Mouse (Mus musculus): ENCODE measurements around the gene Galr2.
"Not testable (repeated sequence)": the region's sequence is repeated elsewhere in the genome, so short reads cannot be mapped to it uniquely, and the experiment has no call there.

Gene Galr2

DNA sequence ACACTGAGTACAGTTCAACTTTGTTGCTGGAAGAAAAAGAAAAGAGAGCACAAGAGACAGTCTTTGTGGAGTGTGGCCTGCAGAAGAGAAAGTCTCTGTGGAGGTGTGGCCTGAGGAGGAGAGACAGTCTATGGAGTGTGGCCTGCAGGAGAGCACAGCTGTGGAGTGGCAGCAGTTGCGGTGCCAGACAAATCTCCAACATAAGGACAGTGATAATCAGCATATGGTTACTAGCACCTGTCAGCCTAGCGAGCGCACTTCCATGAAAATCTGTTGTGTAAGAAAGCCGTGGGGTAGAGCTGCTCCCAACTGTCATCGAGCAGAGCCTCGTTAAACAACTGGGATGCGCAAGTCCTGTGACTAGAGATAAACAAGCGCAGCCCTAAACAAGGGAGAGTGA is 11.2 kb upstream of the Galr2 start:
- in situ Hi-C loops (cut with MboI, MseI) = no loop called here

DNA sequence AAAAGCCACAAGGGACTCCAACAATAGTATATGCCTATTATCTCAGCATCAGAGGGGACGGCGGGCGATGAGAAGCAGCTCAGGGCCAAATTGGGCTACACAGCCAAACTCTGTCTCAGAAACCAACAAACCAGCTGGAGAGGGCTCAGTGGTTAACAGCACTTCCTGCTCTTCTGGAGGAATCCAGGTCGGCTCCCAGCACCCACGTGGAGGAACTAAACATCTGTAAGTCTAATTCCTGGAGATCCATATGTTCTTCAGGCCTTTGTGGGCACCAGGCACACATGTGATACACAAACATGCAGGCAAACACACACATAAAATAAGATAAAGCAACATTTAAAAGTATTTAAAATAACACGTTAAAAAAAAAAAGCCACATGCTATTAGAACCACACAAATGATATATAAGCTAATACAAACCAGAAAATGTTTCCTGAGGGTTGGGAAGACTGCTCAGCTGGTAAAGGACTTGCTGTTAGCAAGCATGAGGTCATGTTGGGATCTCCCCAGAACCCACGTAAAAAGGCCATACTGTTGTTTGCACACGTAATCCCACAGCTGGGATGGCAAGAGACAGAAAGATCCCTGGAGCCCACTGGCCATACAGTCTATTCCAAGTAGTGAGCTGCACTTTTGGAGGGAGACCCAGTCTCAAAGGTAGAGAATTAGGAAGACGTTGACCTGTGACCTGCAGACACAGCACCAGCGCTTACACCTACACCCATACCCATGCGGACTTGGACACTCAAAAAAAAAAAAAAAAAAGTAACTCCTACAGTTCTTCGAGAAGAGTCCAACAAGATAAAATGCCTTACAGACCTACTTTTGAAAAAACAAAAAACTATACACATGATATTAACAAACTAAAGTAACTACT is 7.9 kb upstream of the Galr2 start:
- in situ Hi-C loops (cut with MboI, MseI) = no loop called here

DNA sequence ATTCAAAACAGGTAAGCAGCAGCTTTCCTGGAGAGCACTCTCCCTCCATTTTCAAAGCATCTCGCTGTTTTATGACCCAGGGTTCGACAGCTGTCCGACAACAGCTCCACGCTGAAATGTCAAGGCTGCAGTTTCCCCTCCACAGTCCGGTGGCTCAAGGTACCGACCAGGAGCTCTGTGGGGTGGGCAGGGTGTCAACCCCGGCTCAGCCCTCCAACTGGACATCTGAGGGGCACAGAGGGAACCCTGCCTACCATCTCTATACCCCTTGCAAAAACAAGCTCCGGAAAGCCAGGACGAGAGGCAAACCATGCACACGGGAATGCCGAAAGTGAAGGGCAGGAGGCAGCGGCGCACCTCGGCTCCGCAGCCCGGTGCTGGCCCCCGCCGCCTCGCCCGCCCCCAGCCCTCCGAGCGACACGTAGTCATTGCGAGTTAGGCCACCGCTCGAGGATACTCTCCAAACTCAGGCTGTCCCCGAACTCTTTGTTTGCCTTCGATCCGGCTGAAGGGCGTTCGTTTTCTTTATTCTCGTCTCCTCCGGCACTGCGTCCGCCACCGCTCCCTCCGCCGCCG is 7.2 kb upstream of the Galr2 start:
- in situ Hi-C loops (cut with MboI, MseI) = no loop called here

DNA sequence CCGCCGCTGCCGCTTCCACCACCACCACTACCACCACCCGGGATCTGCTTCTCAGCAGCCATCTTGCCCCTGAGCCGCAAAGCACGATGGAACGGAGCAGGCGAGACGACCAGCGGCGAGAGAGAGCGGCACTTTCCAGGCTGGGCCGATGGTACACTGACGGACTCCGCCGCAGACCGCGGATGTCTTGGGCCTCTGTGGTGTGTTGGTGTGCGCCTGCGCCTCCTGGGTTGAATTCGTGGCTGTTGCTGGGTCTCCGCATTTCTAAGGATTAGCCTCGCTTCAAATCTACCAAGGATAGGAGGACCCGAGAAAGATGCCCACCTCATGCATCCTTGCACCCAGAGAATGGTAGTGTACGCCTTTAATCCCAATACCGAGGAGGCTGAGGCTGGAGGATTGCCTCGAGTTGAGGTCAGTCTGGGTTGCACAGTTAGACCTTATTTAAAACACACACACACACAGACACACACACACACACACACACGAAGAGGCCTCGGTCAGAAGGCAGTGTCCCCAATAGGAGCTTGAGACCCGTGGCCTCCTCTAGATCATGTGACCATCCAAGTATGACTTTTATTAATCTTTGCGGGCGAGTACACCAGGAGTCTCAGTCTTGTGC is 6.6 kb upstream of the Galr2 start, which contains the start of gene Srp68:
Gene Srp68 (minus strand): TSS at position 173 of the 622 bp plus-strand sequence.
- in situ Hi-C loops (cut with MboI, MseI) = no loop called here

DNA sequence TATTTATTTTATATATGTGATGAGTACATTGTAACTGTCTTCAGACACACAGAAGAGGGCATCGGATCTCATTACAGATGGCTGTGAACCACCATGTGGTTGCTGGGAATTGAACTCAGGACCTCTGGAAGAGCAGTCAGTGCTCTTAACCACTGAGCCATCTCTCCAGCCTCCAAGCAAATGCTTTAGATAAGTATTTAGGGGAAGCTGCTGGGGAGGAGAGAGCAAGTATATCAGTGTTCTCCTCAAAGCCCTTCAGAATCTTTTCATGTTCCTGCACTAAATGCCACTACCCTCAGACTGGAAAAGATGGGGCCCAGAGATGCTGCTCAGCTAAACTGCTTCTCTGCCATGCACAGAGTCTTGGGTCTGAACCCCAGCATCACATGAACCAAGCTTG is 3.6 kb upstream of the Galr2 start:
- in situ Hi-C loops (cut with MboI, MseI) = not testable (repeated sequence)

DNA sequence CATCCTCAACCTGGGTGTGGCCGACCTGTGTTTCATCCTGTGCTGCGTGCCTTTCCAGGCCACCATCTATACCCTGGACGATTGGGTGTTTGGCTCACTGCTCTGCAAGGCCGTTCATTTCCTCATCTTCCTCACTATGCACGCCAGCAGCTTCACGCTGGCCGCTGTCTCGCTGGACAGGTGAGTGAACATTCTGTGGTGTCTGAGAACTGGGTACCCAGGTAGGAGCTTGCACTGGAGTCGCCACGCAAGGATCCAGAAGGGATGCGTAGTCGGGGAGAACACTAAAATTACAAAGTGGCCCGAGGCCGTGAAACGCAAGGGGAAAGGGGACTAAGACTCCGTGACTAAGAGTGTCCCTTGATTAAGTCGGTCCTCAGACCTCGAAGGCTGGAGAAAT is 932 bp downstream of the Galr2 start:
- in situ Hi-C loops (cut with MboI, MseI) = no loop called here

DNA sequence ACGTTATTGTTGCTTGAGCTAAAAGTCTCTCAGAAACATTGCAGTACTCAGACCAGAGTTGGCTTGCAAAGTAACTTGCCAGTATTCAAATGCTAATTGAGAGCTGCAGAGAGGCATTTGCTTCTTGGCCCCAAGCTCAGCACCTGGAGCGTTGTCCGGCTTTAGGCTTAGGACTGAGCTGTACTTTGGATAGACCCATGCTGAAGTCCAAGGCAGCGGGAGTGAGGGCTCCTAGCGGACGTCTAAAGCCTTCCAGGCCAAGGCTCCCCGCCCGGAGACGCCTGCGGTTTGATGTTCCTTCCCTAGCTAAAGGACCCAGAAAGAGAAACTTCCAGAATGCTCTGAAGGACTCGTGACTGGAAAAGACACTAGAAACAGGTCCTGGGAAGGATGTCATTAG is 1.4 kb downstream of the Galr2 start:
- in situ Hi-C loops (cut with MboI, MseI) = no loop called here

DNA sequence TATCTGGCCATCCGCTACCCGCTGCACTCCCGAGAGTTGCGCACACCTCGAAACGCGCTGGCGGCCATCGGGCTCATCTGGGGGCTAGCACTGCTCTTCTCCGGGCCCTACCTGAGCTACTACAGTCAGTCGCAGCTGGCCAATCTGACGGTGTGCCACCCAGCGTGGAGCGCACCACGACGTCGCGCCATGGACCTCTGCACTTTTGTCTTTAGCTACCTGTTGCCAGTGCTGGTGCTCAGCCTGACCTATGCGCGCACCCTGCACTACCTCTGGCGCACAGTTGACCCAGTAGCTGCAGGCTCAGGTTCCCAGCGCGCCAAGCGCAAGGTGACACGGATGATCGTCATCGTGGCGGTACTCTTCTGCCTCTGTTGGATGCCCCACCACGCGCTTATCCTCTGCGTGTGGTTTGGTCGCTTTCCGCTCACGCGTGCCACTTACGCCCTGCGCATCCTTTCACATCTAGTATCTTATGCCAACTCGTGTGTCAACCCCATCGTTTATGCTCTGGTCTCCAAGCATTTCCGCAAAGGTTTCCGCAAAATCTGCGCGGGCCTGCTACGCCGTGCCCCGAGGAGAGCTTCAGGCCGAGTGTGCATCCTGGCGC is 2.3 kb downstream of the Galr2 start:
- in situ Hi-C loops (cut with MboI, MseI) = no loop called here

DNA sequence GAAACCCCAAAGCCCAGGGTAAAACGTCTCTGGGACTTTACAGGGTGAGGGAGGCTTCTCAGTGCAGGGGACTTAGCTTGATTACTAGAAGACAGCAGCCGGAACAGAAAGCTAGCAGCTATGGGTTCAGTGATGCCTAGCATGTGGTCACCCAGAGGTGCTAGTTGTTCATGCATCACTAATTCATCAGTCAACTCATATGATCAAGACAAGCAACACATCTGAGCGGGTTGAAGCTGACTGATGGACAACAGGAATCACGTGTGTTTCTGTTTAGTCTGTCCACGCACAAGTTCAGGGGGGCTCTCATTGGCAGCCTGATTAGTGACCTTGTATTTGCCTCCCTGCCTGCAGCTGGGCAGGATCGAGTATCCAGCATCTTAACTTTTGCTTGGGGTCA is 3.2 kb downstream of the Galr2 start:
- in situ Hi-C loops (cut with MboI, MseI) = no loop called here

DNA sequence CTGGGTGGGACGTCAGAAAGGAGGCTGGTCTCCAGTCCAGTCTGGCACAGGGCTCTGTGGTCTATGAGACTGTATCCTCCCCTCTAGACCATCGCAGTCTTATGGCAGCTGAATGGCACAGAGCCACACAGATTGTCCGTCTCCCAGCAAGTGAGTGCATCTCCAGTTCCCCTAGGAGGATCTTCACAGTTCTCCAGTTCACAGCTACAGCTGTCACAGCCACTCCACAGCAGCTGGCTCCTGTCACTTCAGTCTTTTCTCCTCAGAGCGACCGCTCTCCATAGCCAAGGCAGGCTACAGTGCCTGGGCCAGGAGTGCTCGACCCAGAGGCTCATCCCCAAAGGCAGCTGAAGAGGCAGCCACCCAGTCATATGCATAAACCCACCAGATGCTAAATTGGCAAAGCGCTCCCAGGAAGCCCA is 5.0 kb downstream of the Galr2 start:
- in situ Hi-C loops (cut with MboI, MseI) = no loop called here

DNA sequence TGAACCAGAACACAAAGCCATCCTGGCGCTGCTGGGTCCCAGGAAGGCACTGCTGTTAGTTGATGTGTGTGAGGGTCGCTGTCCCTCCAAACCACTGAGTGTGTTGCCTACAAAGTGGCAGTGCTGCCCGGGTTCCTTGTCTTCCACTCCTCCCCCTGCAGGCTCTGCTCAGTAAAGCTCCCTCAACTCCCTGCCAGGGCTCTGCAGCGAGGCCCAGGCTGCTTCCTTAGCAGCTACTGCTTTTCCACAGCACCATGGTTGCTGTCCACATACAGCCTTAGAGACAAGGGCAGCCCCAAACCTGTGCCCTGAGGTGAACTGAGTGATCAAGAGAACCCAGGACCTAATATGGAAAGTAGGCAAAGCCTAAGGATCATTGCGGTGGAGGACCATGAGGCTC is 6.6 kb downstream of the Galr2 start:
- in situ Hi-C loops (cut with MboI, MseI) = no loop called here

DNA sequence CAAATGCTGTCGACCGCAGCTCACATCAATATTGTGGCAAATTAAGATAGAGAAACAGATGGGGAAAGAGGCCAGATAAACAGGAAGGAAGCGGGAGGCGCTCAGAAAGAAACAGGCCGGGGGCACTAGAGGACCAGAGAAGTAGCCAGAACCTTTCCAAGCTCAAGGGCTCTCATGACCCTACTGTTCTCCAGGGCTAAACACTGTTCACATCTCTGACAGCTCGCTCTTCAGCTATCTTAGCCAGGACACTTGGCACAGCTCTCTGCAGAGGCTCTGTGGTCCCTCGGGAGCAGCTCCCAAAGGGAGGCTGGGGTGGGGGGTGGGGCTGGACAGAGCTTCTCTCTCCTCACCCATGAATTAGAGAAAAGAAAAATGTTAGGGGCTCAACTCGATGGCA is 9.8 kb downstream of the Galr2 start:
- in situ Hi-C loops (cut with MboI, MseI) = no loop called here

DNA sequence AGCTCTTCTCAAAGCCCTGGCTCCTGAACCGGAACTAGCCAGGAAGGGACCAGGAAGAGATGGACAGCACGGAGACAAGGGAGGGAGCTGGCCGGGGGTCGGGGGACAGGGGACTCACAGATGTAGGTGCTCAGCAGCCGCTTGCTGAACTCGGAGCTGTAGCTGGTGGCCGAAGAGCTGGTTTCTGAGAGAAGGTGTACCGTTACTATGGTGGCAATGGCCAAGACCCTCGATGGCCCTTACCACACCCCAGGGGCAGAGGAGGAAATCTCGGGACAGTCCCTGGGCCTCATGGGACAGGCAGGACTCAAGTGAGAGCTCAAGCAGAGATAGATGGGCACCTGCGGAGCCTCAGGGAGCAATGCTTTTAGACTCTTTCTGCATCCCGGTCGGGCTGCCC is 11.7 kb downstream of the Galr2 start:
- in situ Hi-C loops (cut with MboI, MseI) = no loop called here

DNA sequence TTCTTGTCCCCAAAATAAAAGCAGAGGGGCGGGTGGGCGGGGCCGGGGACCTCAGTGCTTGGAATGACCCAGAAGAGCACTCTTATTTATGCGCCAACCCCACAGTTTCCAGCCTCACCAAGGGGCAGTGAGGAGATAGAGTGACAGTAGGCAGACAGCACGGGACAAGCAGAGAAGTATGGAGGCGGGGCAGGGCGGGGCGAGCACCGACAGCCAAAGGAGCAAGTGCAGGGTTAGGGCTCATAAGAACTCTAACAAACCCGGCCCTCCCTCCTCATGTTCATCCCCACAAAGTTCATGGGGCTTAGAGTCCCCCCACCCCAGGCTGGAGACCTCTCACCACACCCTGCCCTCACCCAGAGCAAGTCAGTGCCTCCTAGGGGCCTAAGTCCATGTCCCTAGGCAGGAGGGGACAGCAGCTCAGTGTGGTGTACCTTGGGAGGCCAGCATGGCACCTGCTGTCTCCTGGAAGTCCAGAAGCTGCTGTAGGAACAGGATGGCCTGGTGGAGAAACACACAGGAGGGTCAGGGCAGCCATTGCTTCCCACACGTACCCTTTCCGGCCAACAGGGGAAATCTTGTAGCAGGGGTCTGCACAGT is 12.9 kb downstream of the Galr2 start:
- in situ Hi-C loops (cut with MboI, MseI) = no loop called here

DNA sequence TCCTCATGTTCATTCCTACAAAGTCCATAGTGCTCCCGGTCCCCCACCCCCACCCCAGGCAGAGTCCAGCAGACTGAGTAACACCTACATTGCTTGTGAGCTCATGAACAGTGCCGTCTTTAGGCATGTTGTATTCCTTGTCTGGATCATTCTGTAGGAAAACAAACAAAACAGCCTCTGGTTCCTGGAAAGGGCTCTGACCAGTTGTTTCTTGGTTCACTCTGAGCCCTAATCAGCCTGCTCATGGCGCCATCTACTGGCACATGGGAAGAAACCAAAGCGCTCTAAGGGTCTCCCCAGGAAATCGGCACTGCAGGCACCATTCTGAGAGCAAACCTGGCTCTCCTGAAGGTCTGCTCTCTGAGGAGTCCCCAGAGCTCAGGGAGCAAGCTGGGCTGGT is 13.6 kb downstream of the Galr2 start:
- in situ Hi-C loops (cut with MboI, MseI) = no loop called here

DNA sequence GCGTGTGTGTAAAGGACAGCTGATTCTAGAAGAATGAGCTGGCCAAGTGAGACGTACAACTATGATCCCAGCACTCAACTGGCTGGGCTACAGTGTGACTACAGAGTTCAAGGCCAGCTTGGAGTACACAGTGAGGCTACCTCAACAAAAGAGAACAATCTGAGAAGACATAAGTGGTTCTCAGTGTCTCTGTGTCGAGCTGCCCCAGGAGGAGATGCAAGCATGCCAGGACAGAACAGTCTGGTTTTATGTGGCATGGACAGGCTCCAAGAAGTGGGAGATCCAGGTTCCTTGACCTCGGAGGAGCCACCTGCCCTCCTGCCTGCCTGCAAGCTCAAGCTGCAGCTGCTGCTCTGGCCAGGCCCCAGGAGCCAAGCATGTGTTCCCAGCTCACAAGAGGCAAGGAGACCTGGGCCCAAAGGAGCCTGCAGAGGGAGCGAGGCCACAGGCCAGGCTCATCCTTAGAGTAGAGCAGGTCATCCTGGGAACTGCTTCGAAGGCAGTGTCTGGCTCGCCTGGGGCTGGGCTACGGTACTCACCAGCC is 15.5 kb downstream of the Galr2 start:
- in situ Hi-C loops (cut with MboI, MseI) = loop anchor here (5.0 kb wide), 1 partner anchor 74 kb away; no protein-coding TSS in a partner anchor

DNA sequence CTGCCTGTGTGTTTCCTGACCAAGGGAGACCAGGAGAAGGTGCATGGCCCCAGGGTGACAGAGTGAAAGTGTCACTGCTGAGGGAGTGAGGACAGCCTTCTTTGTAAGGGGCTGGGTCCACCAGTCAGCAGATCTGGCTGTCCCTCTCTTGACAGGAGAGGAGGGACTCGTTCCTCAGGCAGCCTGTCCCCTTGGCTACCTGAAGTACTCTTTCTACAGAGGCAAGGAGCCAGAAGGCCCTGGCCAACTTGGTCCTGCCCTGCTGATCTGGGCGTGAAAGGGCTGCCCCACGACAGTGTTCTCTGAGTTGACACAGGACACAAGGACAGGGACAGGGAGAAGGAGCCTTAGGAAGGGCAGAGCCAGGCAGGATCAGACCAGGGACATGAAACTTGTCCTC is 16.3 kb downstream of the Galr2 start:
- in situ Hi-C loops (cut with MboI, MseI) = loop anchor here (5.0 kb wide), 1 partner anchor 75 kb away; no protein-coding TSS in a partner anchor

DNA sequence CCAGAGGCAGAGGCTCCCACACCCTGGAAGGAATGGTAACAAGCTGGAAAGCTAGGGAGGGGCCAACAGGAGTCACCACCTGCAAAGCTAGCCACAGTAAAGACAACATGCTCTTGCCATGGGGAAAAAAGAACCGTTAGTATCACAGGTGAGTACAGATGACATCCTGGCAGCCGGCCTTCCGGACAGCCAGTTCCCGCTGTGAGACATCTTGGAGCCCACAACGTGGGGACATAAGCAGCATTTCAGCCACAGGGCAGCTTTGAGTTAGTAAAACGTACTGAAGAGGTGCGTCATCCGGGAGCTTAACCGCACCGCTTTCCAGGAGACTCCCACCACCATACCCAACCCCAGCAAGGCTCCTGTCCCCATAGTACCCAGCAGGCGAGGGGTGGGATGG is 17.5 kb downstream of the Galr2 start:
- in situ Hi-C loops (cut with MboI, MseI) = loop anchor here (5.0 kb wide), 1 partner anchor 76 kb away; no protein-coding TSS in a partner anchor

DNA sequence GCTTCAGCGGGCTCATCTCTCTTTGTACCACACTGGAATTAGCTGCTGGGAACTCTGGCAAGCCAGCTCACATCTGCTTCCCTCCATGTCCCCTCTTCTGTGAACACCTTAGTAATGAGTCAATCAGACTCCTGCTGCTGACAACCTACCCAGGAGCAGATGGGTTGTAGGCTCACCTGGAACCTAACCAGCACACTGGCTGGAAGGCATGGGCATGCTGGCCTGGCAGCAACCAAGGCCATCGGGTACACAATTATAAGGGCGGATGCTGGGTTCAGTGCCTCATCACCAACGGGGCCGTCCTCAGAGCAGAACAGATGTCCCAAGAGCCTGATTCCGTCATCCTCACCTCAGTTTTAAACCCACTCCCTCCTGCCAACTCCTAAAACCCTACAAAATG is 17.9 kb downstream of the Galr2 start:
- in situ Hi-C loops (cut with MboI, MseI) = loop anchor here (5.0 kb wide), 1 partner anchor 76 kb away; no protein-coding TSS in a partner anchor

DNA sequence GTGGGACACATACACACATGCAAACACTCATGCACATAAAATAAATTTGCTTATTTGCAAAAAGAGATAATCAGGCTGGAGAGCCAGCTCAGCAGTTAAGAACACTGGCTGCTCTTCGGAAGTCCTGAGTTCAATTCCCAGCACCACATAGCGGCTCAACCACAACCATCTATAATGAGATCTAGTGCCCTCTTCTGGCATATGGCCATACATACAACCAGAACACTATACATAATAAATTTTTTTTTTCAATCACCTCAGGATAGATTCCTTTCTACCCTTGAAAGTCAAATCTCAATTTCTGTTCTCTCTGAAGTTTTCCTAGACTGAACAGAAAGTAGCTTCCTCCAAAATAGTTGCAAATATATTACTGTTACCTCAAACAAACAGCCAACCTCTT is 24.7 kb downstream of the Galr2 start:
- in situ Hi-C loops (cut with MboI, MseI) = no loop called here
